Mouse (Mus musculus) cerebellum, adult 2 months (tissue): Measurements from ENCODE around the gene Zgrf1.

Experiments
- CTCF ChIP-seq: fragments of 200-500 bp; IDR thresholded peaks from 2 replicates; pipeline ENCODE4 v1.5.1; 2011; ENCODE audit warnings: low read depth, mild to moderate bottlenecking, control low read depth, low read length, moderate library complexity, borderline replicate concordance; ENCODE audit not compliant: insufficient read depth
- POLR2A ChIP-seq: fragments of 200-500 bp; IDR thresholded peaks from 2 replicates; pipeline ENCODE4 v1.6.1; 2011; ENCODE audit warnings: low read length, control low read depth, borderline replicate concordance; ENCODE audit not compliant: insufficient read depth

- TF ChIP-seq POLR2A: no peak
- TF ChIP-seq CTCF: peak; percentile 66
Observed at GRCm38 (mm10) chr3:127634101-127634983, 81.1 kb downstream of the Zgrf1 start.
